Mouse (Mus musculus) ovary, postnatal 10 days (tissue): ENCODE measurements around the gene Fhad1.

Experiments
- DNase-seq: peaks from one replicate; pipeline ENCODE4 v3.0.0; 2022; ENCODE audit warnings: low spot score

The Fhad1 gene

DNA sequence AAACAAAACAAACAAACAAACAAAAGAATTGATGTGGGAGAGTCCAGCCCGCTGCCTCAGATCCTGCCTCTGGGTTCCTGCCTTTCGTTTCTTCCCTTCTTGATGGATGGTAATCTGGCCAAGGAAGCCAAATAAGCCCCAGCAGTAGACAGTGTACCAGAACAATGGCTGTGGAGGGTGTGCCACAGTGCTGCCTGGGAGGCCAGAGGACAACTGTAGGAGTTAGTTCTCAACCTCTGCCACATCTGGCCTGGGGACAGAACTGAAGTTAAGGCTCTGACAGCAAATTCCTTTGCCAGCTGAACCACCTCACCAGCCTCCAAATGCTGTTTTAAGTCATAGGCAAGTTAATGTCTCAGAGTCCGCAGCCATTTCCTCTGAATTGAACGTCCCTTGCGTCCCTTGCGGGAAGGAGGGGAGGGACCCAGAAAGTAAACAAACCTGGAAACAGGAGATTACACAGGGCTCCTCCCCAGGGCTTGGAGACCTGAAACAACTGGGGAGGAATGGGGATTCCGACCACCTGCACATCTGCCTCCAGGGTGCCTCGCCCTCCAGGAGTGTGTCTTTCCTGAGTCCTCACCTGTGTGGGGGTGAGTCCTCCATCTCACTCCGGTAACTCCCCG lies 133.5 kb downstream of the Fhad1 start:
- DNase-seq = no peak

DNA sequence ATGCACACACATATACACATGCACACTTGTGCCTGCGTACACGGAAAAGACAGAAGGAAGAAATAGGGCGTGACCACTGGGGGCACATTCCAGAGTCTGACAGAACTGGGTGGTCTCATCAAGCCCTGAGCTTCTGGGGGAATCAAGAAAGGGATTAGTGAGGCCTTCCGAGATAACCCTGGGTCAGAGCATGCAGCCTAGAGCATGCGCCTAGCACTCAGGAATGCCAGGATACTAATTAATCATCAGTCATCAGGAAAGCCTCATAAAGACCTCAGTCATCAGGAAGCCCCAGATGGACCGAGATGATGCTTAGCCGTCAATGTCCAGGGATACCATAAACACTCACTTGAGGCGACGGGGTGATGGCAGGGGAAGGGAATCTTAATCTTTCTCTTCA lies 135.0 kb downstream of the Fhad1 start:
- no peak for DNase-seq

DNA sequence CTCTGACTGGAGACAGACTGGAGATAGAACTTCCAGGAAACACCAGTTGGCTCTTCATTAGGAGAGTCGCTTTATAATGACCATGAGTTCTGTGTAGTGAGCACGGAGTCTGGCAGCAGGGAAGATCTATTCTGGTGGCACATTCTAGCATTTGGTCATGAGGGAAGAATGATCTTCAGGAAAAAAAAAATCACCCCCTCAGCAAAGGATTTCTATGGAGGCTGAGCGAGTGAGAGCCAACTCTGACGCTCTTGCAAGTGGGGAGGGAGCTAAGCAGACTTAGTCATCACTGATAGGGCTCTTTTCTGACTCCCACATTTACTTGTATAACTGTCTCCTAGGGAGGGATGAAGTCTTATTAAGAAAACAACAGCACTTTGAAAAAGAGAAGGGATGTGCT lies 135.8 kb downstream of the Fhad1 start:
- DNase-seq = no peak

- DNase-seq = no peak
Observed at GRCm38 (mm10) chr4:141878621-141879020, 136.3 kb downstream of the Fhad1 start.

DNA sequence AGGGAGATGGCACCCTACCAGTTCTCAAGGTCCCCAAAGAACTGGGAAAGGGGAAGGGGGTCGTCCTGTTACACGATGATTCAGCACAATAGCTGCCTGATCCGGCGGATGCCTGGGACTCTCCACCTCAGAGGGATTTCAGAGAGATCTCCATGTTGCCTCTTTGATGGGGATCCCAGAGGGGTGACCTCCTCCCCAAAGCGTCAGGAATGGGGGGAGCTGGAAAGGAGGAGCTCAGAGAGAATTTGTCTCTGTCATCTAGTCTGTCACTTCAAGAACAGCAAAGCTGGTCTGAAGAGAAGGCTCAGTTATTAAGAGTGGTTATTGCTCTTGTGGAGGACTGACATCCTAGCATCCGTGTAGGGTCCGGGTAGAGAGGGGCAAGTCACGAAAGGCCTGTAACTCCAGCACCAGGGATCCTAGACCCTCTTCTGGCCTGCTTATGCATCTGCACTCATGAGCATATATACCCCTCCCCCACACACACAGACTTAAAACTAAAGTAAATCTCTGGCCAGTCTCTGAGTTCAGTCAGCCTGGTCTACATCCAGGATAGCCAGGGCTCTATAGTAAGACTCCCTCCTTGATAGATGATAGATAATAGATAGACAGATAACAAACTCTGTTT lies 139.3 kb downstream of the Fhad1 start:
- DNase-seq = no peak

DNA sequence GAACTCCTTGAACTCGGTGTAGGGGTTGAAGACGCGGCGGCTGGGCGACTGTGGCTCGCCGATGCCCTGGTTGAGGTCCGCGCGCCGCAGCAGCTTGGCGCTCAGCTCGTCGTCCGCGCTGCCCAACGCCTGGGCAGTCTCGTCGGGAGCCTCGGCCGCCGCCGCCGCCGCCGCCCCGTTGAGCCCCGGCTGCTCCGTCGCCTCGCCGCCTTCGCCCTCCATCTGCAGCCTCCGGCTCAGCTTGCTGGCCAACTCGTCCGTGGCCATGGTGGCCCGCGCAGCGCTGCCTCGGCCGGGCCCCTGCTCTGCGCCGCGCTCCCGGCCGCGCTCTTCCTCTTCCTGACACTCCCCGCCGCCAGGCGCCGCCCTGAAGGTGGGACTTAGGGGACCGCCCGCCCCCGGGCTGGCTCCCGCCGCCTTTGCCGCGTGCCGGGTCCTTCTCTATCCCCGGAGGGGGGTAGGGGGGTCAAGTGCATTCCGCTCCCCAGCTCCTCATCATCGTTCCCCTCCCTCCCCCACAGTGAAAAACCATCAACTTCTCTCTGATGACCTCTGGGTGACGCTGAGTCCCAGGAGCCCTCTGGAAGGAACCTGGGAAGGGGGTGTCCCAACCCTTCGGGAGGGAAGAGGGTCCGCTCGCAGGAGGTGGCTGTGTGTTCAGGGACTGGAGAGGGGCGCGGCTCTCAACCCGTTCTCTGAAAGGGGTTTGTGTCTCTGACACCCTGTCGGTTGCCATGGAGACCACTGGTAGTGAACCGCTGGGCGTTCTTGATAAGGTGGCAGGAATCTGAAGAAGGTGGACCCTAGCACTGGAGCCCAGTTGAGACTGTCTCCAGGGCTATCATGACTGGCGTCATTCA lies 140.1 kb downstream of the Fhad1 start, which contains the start of gene Efhd2:
Gene Efhd2 (minus strand): TSS at position 320 of the 860 bp plus-strand sequence.
- peak; percentile 59 for DNase-seq

- no peak for DNase-seq
Observed at GRCm38 (mm10) chr4:141874111-141874600, 140.7 kb downstream of the Fhad1 start.

GRCm38 (mm10) chr4:141872977-141873376 lies 141.9 kb downstream of the Fhad1 start:
- no peak for DNase-seq

DNA sequence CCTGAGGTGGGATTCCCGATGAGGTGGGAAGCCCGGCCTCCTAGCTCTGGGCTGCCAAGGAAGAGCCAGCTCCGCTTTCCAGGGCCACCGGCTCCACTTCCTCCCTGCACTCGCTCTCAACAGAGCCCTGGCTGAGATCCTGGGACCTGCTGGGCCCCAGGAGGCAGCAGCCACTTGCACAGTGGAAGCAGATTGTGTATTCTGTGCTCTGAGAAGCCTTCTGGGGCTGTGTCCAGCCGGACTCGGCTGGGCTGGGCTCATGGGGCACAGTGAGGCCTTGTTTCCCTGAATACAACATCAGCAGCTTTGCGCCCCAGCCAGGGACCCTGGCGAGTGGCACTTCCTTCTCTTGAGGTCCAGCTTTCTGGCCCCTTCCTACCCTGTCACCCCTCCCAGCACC lies 143.0 kb downstream of the Fhad1 start:
- no peak for DNase-seq

- DNase-seq = no peak
Observed at GRCm38 (mm10) chr4:141871333-141871725, 143.6 kb downstream of the Fhad1 start.

GRCm38 (mm10) chr4:141870666-141871332 lies 144.1 kb downstream of the Fhad1 start:
- DNase-seq = no peak

- DNase-seq = no peak
Observed at GRCm38 (mm10) chr4:141869436-141870215, 145.3 kb downstream of the Fhad1 start.

DNA sequence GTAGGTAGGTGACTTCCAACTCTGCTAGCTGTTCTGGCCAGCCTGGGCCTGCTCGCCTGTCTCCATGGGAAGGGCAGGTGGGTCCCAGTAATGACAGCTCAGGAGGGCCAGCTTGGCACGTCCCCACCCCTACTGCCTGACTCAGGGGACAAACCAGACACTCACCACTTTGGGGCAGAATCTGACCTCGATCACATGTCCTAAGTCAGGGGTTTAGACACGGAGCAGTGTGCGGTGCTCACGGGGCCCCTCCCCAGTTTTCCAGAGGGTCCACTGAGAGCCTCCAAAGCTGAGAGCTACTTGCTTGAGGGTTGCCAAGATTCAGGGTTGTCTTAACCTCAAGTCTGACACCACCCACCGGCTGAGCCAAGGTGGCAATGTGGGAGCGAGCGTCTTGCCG lies 146.8 kb downstream of the Fhad1 start:
- no peak for DNase-seq

DNA sequence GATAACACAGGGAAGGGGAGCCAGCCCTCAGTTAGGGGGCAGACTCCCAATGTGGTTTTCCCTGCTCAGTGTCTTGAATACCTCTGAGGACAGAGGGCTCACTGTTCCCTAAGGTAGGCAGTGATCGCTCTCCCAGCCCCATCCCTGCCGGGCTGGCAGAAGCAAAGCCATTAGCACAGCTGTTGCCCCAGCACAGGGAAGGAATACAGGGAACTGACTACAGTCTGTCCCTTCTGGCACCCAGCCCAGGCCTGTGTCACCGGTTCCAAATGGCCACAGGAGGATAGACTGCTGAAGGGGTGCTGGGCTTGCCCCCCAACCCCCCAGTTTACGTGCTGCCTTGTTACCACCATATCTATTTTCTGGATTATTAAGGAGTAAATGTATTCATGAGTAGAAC lies 147.4 kb downstream of the Fhad1 start:
- DNase-seq = no peak

GRCm38 (mm10) chr4:141866933-141867490 lies 147.9 kb downstream of the Fhad1 start:
- no peak for DNase-seq

- no peak for DNase-seq
Observed at GRCm38 (mm10) chr4:141865600-141865999, 149.3 kb downstream of the Fhad1 start.

DNA sequence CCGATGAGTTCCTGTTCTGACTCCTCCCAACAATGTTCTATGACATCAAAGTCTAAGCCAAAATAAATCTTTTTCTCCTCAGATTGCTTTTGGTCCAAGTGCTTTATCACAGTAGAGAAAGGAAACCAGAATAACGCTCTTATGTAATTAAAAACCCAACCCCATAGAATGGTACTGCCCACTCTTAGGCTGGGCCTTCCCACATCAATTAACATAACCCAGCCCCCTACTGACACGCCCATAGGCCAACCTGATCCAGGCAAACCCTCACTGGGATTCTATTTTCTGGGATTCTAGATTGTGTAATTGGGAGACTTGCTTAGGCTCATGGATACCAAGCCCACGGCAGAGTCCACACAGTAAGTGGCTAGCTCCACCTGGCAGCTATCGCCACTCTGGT lies 149.9 kb downstream of the Fhad1 start:
- DNase-seq = no peak

- DNase-seq = no peak
Observed at GRCm38 (mm10) chr4:141864506-141864905, 150.4 kb downstream of the Fhad1 start.

DNA sequence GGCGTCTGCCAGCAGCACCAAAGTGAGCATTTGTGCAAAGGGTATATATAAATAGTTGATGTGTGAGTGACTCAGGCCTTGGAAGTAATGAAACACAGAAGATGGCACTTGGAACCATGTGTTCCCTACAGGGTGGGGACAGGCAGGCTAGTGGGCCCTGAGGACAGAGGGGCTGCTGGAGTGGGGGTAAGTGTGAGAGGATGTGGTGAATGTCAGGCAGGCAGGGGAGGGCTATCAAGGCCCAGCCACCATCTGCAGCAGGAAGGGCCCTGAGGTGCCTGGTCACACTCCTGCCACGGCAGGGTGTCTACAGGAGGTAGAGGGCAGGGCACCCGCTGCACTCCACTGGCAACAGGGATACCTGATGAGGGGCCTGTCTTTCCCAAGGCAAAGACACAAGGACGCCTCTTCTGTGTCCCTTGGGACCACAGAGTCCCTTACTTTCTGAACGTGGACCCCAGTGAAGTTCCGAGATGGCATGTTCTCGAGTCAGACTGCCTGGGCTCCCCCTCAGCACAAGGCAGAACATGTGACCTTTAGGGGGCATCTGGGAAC lies 151.1 kb downstream of the Fhad1 start:
- no peak for DNase-seq

DNA sequence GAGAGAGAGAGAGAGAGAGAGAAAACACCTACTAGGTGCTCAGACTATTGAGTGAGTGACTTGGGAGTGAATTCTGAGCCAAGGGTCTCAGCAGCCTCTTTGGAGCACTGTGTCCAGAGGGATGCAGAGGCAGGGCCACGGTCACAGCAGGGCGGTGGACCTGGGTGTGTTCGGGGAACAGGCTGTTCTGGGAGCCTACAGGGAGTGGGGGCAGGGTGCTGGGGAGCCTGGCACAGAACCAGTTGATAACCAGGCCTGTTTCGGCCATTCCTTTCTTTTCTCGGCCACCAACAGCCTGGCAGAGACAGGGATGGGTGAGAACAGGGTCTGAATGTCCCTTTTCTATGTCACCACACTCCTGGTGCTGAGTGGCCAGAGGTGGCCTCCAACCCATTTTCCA lies 152.0 kb downstream of the Fhad1 start:
- DNase-seq = no peak
